Mouse (Mus musculus) stomach, adult 2 months (tissue): ENCODE data around the gene Zic5. TPM values are rescaled to one million over a fixed set of nuclear protein-coding genes. Genes with fewer than 3 reads are reported as not detected.

Source experiments
- polyA plus RNA-seq: library from polyadenylated mRNA; depleted of rRNA; stranded (reverse); fragments of >200 nt; gene quantifications from 2 replicates; pipeline ENCODE4 v1.2.3, GENCODE M21; 2012; rRNA removed

Gene Zic5
- 0.11 TPM in 1 of 2 replicates, not detected in the other for polyA plus RNA-seq

GRCm38 (mm10) chr14:122464763-122465741, at the start of gene Zic5:
TSS of gene Zic5 (minus strand) at chr14:122465677.

GRCm38 (mm10) chr14:122490441-122491328, 25.2 kb upstream of the Zic5 start, which contains the start of gene Gm10837:
TSS of gene Gm10837 (plus strand) at chr14:122490586.

GRCm38 (mm10) chr14:122474891-122475556, 9.5 kb upstream of the Zic5 start, which contains the start of gene Zic2:
TSS of gene Zic2 (plus strand) at chr14:122475435.

GRCm38 (mm10) chr14:122450496-122451382, 14.7 kb downstream of the Zic5 start, which contains the start of gene Gm5089:
TSS of gene Gm5089 (minus strand) at chr14:122451115.

Other genes with a start within 250 kb of the Zic5 start
- not detected in 2 replicates for gene Gm5089, start 14.6 kb downstream of the Zic5 start, polyA plus RNA-seq
- not detected in 2 replicates for gene Zic2, start 9.8 kb upstream of the Zic5 start, polyA plus RNA-seq
- not detected in 2 replicates for gene Gm10837, start 24.9 kb upstream of the Zic5 start, polyA plus RNA-seq
- 2.0 and 4.9 TPM in 2 replicates for gene Pcca, start 68.6 kb upstream of the Zic5 start, polyA plus RNA-seq